Mouse (Mus musculus) lung, postnatal 0 days (tissue): Measurements from ENCODE around the gene Ctnna3. TPM values are rescaled to one million over a fixed set of nuclear protein-coding genes. Genes with fewer than 3 reads are reported as not detected.
"Not testable (repeated sequence)": the region's sequence is repeated elsewhere in the genome, so short reads cannot be mapped to it uniquely, and the experiment has no call there.

ENCODE experiments used
- ATAC-seq: fragments of 200-750 bp; cut with Nextera tagmentation; 2 replicates; pipeline ENCODE4 v1.8.0; 2017; ENCODE audit warnings: moderate library complexity
- DNase-seq: peaks from one replicate; pipeline ENCODE4 v3.0.0-alpha.2; 2016; ENCODE audit warnings: low spot score
- H3K27ac ChIP-seq: fragments of 300-500 bp; sonication (generic); 2 replicates; pipeline ENCODE4 v1.5.1; 2014; ENCODE audit warnings: antibody characterized with exemption, mild to moderate bottlenecking, low read length, mixed read lengths
- H3K27me3 ChIP-seq: fragments of 300-500 bp; sonication (generic); replicated peaks from 2 replicates; pipeline ENCODE4 v1.6.1; 2014; ENCODE audit warnings: low read length, mixed read lengths; ENCODE audit not compliant: insufficient read depth
- H3K36me3 ChIP-seq: fragments of 300-500 bp; sonication (generic); 2 replicates; pipeline ENCODE4 v1.6.1; 2014; ENCODE audit warnings: low read length, mixed read lengths; ENCODE audit not compliant: insufficient read depth
- H3K4me1 ChIP-seq: fragments of 300-500 bp; sonication (generic); 2 replicates; pipeline ENCODE4 v1.6.1; 2014; ENCODE audit warnings: antibody characterized with exemption, low read depth, low read length, mixed read lengths; ENCODE audit not compliant: insufficient read depth
- H3K4me2 ChIP-seq: fragments of 300-500 bp; sonication (generic); replicated peaks from 2 replicates; pipeline ENCODE4 v1.6.1; 2014; ENCODE audit warnings: low read depth, mild to moderate bottlenecking, low read length, moderate library complexity, mixed read lengths
- H3K4me3 ChIP-seq: fragments of 300-500 bp; sonication (generic); 2 replicates; pipeline ENCODE4 v1.5.1; 2014; ENCODE audit warnings: low read depth, low read length
- H3K9ac ChIP-seq: fragments of 300-500 bp; sonication (generic); replicated peaks from 2 replicates; pipeline ENCODE4 v1.6.1; 2014; ENCODE audit warnings: low read depth, mild to moderate bottlenecking
- H3K9me3 ChIP-seq: fragments of 300-500 bp; sonication (generic); 2 replicates; pipeline ENCODE4 v1.6.1; 2016; ENCODE audit warnings: low read length, mixed read lengths
- CTCF ChIP-seq: IDR thresholded peaks from 2 replicates; pipeline ENCODE4 v1.5.1; 2016; ENCODE audit warnings: antibody characterized with exemption, mild to moderate bottlenecking
- EP300 ChIP-seq: IDR thresholded peaks from 2 replicates; pipeline ENCODE4 v1.6.1; 2016; ENCODE audit warnings: antibody characterized with exemption, mild to moderate bottlenecking, control low read depth
- WGBS: fragments of 180-500 bp; shearing (Covaris S2); extraction: QIAGEN DNeasy Blood & Tissue Kit; methylation state at CpG from one replicate; pipeline ENCODE4 v1.1.7; 2014; 5-methylcytosine and 5-hydroxymethylcytosine counted together
- polyA plus RNA-seq: library from polyadenylated mRNA; unstranded; fragments of >200 nt; fragmentation: Nextera tagmentation; extraction: Ambion mirVana; gene quantifications from 2 replicates; pipeline ENCODE4 v1.2.1, GENCODE M21; 2015

The Ctnna3 gene
- polyA plus RNA-seq, 1 experiment from 2014 or later: 0.19 TPM

DNA sequence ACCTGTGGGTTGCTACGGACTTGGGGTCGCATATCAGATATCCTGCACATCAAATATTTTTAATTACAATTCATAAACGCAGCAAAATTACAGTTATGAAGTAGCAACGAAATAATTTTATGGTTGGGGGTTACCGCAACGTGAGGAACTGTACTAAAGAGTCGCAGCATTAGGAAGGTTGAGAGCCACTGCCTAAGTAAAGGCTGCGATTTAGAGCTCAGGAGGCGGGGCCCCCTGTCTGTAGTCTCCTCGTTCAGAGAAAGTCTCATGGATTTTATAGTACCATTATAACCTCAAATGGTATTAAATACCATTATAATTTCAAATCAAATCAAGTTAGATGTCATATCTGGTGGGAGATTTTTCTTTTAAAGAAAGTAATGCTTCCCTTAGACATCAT, 42.9 kb upstream of the Ctnna3 start:
- Histone ChIP-seq H3K4me2 (peak overlapping the region; percentile 78), H3K4me1 (no peaks in the 10 kb centered on the region), H3K4me3 (peak overlapping the region; percentile 53), H3K36me3 (no peaks in the 10 kb centered on the region), H3K9me3 (no peaks in the 10 kb centered on the region), H3K27me3 (no peaks in the 10 kb centered on the region), H3K9ac (peak overlapping the region; percentile 52), H3K27ac (no peak overlapping the region)
- 2% methylated on average over 10 of the region's 10 CpGs for WGBS
- TF ChIP-seq EP300 (no peak), CTCF (no peak)
- DNase-seq (no peak), ATAC-seq (no peak)

DNA sequence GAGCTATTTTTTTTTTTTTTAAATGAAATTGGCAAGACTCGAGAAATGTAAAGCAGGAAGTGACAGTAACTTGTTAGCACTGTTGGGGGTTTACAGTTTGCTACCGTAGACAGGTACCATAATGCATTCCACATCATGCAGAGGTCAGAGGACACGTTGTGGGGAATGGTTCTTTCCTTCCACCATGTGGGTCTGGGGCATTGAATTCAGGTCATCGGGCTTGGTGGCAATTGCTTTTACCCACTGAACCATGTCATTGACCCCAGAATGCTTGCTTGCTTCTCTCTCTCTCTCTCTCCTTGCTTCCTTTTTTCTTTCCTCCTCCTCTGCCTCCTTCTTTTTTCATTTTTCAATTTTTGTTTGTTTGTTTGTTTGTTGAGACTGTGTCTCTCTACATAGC, 41.0 kb upstream of the Ctnna3 start:
- H3K9ac ChIP-seq: no peak overlapping the region
- H3K4me3 ChIP-seq: no peak overlapping the region
- DNase-seq: no peak
- H3K27ac ChIP-seq: no peak overlapping the region
- 66% methylated on average over 4 of the region's 4 CpGs for WGBS
- no peak for ATAC-seq
- no peak for TF ChIP-seq EP300
- TF ChIP-seq CTCF: no peak
- no peaks in the 10 kb centered on the region for H3K27me3 ChIP-seq
- no peaks in the 10 kb centered on the region for H3K9me3 ChIP-seq
- H3K4me2 ChIP-seq: no peak overlapping the region
- no peaks in the 10 kb centered on the region for H3K36me3 ChIP-seq
- H3K4me1 ChIP-seq: no peaks in the 10 kb centered on the region

DNA sequence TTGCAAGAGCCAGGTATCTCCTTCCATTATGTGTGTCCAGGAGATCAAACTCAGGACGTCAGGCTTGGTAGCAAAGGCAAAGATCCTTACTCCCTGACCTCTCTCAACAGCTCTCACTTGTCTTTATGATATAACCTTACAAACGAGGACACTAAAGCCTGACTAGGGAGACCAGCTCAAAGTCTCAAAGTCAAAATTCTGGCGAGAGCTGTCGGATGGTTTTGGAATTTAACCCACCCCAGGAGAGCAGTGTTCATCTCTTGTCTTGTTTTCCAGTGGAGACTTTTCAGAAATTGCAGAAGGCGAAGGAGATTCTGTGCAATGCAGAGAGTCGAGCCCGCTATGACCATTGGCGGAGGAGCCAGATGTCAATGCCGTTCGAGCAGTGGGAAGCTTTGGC, 32.9 kb upstream of the Ctnna3 start:
- Histone ChIP-seq H3K27ac (no peak overlapping the region), H3K4me3 (no peak overlapping the region), H3K36me3 (no peaks in the 10 kb centered on the region), H3K9ac (no peak overlapping the region), H3K4me1 (no peaks in the 10 kb centered on the region), H3K4me2 (no peak overlapping the region), H3K27me3 (no peaks in the 10 kb centered on the region), H3K9me3 (no peaks in the 10 kb centered on the region)
- TF ChIP-seq CTCF: no peak
- TF ChIP-seq EP300: no peak
- ATAC-seq: no peak
- DNase-seq: no peak
- WGBS: 88% methylated on average over 10 of the region's 10 CpGs

DNA sequence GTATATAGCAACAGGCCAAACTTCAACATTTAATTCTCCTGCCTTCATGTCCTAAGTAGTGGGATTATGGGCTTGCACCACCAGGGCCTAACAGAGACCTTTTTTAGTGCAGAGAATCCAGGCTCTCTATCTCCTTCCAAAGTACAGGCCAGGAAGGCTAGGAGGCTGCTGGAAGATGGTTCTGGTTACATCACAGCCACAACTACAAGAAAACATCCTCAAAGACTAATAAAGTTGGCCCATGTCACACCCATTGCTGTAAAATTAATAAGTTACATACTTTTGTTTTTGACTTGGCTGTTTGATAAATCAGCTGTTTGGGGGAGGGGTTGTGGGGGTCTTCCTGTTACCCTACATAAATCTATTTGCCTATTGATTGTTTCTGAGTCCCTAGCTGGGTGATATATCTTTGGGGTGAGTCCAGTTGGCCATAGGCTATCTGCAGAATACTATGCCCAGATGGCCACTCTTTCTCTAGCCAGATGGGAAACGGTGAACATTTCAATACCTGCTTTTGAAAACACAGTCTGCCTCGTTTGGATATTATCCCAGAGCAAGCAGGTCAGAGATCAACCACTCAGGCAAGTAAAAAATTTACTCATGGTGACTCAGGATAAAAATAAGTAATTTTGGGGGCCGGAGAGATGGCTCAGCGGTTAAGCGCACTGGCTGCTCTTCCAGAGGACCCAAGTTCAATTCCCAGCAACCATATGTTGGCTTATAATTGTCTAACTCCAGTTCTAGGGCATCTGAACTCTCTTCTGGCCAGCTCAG, 27.0 kb upstream of the Ctnna3 start:
- H3K27ac ChIP-seq: no peak overlapping the region
- no peak overlapping the region for H3K4me3 ChIP-seq
- H3K27me3 ChIP-seq: no peaks in the 10 kb centered on the region
- no peak for ATAC-seq
- H3K9ac ChIP-seq: no peak overlapping the region
- no peaks in the 10 kb centered on the region for H3K4me1 ChIP-seq
- H3K4me2 ChIP-seq: no peak overlapping the region
- WGBS: 79% methylated on average over 5 of the region's 5 CpGs
- no peak for DNase-seq
- no peaks in the 10 kb centered on the region for H3K36me3 ChIP-seq
- H3K9me3 ChIP-seq: no peaks in the 10 kb centered on the region
- TF ChIP-seq CTCF (no peak), EP300 (no peak)

DNA sequence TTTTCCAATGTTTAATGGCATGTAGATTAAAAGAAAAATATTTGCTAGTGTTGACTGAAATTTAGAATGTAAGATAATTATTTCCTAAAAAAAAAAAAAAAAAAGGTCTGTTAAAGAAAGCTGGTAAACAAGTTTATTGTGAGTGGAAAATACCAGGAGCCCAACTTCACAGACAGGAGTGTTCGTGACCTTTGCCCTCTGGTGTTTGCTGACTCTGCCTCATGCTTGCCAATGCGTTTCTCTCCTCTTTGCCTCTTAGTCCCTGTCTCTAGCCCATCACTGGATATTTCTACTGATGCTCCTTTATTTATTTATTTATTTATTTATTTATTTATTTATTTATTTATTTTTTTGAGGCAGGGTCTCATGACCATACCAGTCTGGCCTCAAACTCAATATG, 26.3 kb upstream of the Ctnna3 start:
- Histone ChIP-seq H3K27ac (no peak overlapping the region), H3K9me3 (no peaks in the 10 kb centered on the region), H3K4me3 (no peak overlapping the region), H3K36me3 (no peaks in the 10 kb centered on the region), H3K4me1 (no peaks in the 10 kb centered on the region), H3K27me3 (no peaks in the 10 kb centered on the region), H3K4me2 (no peak overlapping the region), H3K9ac (no peak overlapping the region)
- DNase-seq (no peak), ATAC-seq (no peak)
- 79% methylated on average over 2 of the region's 2 CpGs for WGBS
- no peak for TF ChIP-seq EP300
- TF ChIP-seq CTCF: no peak

DNA sequence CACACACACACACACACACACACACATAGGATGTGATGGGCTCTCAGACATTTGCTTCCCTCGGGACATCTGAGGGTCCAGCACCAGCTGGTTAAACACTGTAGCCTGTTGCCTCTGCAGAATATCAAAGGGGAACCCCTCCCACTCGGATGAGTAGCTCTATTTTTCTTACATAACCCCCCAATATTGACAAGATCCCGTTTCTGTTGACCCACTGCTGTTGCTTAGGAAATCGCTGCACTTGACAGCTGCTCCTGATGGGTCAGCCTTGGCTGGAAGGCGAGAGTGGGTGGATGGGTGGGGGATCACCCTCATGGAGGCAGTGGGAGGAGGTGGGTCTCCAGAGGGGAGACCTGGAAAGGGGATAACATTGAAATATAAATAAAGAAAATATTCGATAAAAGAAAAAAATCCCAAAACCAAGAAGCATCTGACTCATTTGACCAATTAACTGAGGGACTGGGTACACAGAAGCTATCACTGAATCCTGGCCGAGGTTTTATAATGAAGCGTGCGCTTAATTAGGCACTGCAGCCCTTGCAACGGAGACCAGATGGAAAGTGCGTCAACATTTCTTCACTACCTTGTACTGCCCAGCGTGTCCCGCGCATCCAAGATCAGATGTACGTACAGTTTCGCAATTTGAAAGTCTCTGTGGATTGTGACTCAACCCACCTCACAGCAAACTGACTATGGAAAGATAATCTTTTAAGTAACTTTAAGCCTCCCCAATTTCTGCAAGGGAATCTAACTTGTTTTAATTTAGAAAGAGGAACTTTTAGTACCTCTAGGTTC, 19.5 kb upstream of the Ctnna3 start:
- Histone ChIP-seq H3K27me3 (no peaks in the 10 kb centered on the region), H3K4me2 (no peak overlapping the region), H3K36me3 (no peaks in the 10 kb centered on the region), H3K27ac (no peak overlapping the region), H3K9ac (no peak overlapping the region), H3K4me1 (no peaks in the 10 kb centered on the region), H3K4me3 (no peak overlapping the region), H3K9me3 (no peaks in the 10 kb centered on the region)
- DNase-seq (no peak), ATAC-seq (no peak)
- WGBS: 45% methylated on average over 16 of the region's 16 CpGs
- TF ChIP-seq EP300 (no peak), CTCF (no peak)

DNA sequence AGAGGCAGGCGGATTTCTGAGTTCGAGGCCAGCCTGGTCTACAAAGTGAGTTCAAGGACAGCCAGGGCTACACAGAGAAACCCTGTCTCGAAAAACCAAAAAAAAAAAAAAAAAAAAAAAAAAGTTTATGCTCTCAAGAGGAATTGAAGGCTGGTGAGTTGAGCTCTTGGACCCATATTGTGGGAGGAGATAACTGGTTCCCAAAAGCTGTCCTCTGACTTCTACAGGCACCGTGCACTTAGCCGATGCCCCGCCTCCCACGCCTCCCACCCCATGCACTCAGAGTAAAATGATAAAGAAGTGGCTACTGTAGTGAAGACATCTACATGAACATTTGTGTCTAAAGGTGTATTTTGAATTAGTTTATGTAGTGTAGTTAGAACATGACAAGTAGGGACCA, 18.2 kb upstream of the Ctnna3 start:
- 95% methylated on average over 4 of the region's 7 CpGs for WGBS
- not testable (repeated sequence) for DNase-seq, H3K4me2 ChIP-seq, H3K27me3 ChIP-seq, H3K4me1 ChIP-seq, H3K9me3 ChIP-seq, ATAC-seq, H3K4me3 ChIP-seq, H3K9ac ChIP-seq, H3K27ac ChIP-seq, H3K36me3 ChIP-seq
